In the genomic region with DNA sequence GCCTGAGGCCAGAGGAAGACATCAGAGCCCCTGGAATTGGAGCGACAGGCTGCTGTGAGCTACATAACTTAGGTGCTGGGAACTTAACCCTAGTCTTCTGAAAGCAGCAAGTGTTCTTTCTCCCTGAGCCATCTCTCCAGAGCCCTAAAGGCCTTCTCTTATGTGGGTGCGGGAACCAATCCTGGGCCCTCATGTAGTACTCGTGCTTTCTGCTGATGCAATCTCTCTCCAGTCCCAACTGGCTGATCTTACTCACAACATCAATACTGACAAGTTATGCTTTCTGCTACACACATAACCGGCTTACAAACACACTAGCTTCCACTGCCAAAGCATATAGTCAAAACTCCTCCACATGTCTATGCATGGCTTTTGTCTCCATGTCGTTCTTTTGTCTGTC, we compare ENCODE assay signal across 13 mouse cellular contexts.
"Had no signal": no experiment of that assay in that cellular context is flagged by ENCODE, and none has a peak within 500 bp of the region (broad histone marks: within the 10 kb centered on the region; RNA-seq: fewer than 3 reads in every experiment).

No protein-coding gene starts in this region.

- H3K27me3 ChIP-seq: limb, embryonic 13.5 days; liver, embryonic 15.5 days; neural tube, embryonic 12.5 days; stomach, embryonic 15.5 days had no signal

- H3K4me2 ChIP-seq: limb, embryonic 13.5 days; liver, embryonic 11.5 days; liver, embryonic 15.5 days; neural tube, embryonic 12.5 days; stomach, embryonic 15.5 days had no signal

- DNase-seq: kidney, postnatal 25 days; lung, adult 2 months; lung, postnatal 4 days; midbrain, embryonic 14.5 days; right cerebral cortex, postnatal 4 days; thymus, postnatal 36 days had no signal

- H3K4me1 ChIP-seq: liver, embryonic 15.5 days; midbrain, embryonic 10.5 days had no signal

- ATAC-seq: lung, postnatal 0 days had no signal

- H3K9ac ChIP-seq: limb, embryonic 13.5 days; liver, embryonic 15.5 days; neural tube, embryonic 12.5 days; stomach, embryonic 15.5 days had no signal

- H3K27ac ChIP-seq: limb, embryonic 13.5 days; liver, embryonic 15.5 days; midbrain, embryonic 10.5 days; neural tube, embryonic 12.5 days had no signal

- H3K4me3 ChIP-seq: limb, embryonic 13.5 days; liver, embryonic 15.5 days; midbrain, embryonic 10.5 days; neural tube, embryonic 12.5 days; stomach, embryonic 15.5 days had no signal

- H3K9me3 ChIP-seq: limb, embryonic 13.5 days; liver, embryonic 15.5 days; midbrain, embryonic 10.5 days; neural tube, embryonic 12.5 days; stomach, embryonic 15.5 days had no signal

- H3K36me3 ChIP-seq: limb, embryonic 13.5 days; liver, embryonic 15.5 days; midbrain, embryonic 10.5 days; neural tube, embryonic 12.5 days; stomach, embryonic 15.5 days had no signal
